Mouse (Mus musculus) C2C12 (cell line): Measurements from ENCODE around the gene Manbal. TPM values are rescaled to one million over a fixed set of nuclear protein-coding genes. Genes with fewer than 3 reads are reported as not detected.
A peak's percentile ranks its signal among the peaks of the same experiment; 100 is the strongest.

Source experiments
- H3K27me3 ChIP-seq: one replicate; pipeline ENCODE4 v1.6.1; 2011; ENCODE audit not compliant: control insufficient read depth, insufficient read depth, insufficient read length
- H3K36me3 ChIP-seq: one replicate; pipeline ENCODE4 v1.6.1; 2011; ENCODE audit not compliant: control insufficient read depth, insufficient read depth
- H3K4me3 ChIP-seq: one replicate; pipeline ENCODE4 v1.5.1; 2011; ENCODE audit warnings: mild to moderate bottlenecking, control low read depth; ENCODE audit not compliant: poor library complexity, insufficient read depth, severe bottlenecking
- H3K79me2 ChIP-seq: one replicate; pipeline ENCODE4 v1.6.1; 2011; ENCODE audit not compliant: control insufficient read depth, insufficient read depth
- H3K79me3 ChIP-seq: one replicate; pipeline ENCODE4 v1.6.1; 2011; ENCODE audit warnings: low read depth, control low read depth
- H3ac ChIP-seq: one replicate; pipeline ENCODE3; 2011; ENCODE audit warnings: low read depth; ENCODE audit not compliant: control insufficient read depth, insufficient read length
- CEBPB ChIP-seq: IDR thresholded peaks from one replicate; pipeline ENCODE4 v1.6.1; 2011; ENCODE audit warnings: low read depth, mild to moderate bottlenecking, control low read depth, moderate library complexity
- CTCF ChIP-seq: IDR thresholded peaks from one replicate; pipeline ENCODE4 v1.5.1; 2011; ENCODE audit not compliant: control insufficient read depth, insufficient read depth, insufficient read length
- FOSL1 ChIP-seq: IDR thresholded peaks from one replicate; pipeline ENCODE4 v1.8.0; 2011; ENCODE audit warnings: mild to moderate bottlenecking, low read length; ENCODE audit not compliant: poor library complexity, insufficient read depth, severe bottlenecking
- MAX ChIP-seq: IDR thresholded peaks from one replicate; pipeline ENCODE4 v1.6.1; 2011; ENCODE audit warnings: mild to moderate bottlenecking, control low read depth
- MYOD1 ChIP-seq: IDR thresholded peaks from one replicate; pipeline ENCODE4 v1.6.1; 2011; ENCODE audit warnings: low read depth; ENCODE audit not compliant: control insufficient read depth, insufficient read length
- MYOG ChIP-seq: IDR thresholded peaks from one replicate; pipeline ENCODE4 v1.6.1; 2011; ENCODE audit not compliant: control insufficient read depth, insufficient read length; ENCODE audit errors: extremely low read depth
- USF1 ChIP-seq: IDR thresholded peaks from one replicate; pipeline ENCODE4 v1.6.1; 2011; ENCODE audit warnings: low read depth, mild to moderate bottlenecking, control low read depth, moderate library complexity
- long read RNA-seq, 2 experiments: library from polyadenylated mRNA; unstranded; transcript quantifications; one replicate each; pipeline ENCODE4 v2.0.0; 2019 to 2020
- polyA plus RNA-seq: library from polyadenylated mRNA; unstranded; fragments of >200 nt; fragmentation: generic; extraction: Trizol; gene quantifications from one replicate; pipeline ENCODE4 v1.2.1, GENCODE M21; 2012; ENCODE audit warnings: missing spikeins

Manbal gene
- polyA plus RNA-seq, result 51.1 TPM
- long read RNA-seq, experiment 1, transcript Manbal-201 (3 exons, 1,107 nt), result major isoform, 52 of 105 reads
- long read RNA-seq, experiment 1, partial matches to known transcripts, result 49 of 105 reads
- long read RNA-seq, experiment 1, other reads (novel, unspliced or antisense), result 4 of 105 reads
- long read RNA-seq, experiment 2, transcript Manbal-201 (3 exons, 1,107 nt), result major isoform, 32 of 48 reads
- long read RNA-seq, experiment 2, partial matches to known transcripts, result 7 of 48 reads
- long read RNA-seq, experiment 2, other reads (novel, unspliced or antisense), result 9 of 48 reads

DNA sequence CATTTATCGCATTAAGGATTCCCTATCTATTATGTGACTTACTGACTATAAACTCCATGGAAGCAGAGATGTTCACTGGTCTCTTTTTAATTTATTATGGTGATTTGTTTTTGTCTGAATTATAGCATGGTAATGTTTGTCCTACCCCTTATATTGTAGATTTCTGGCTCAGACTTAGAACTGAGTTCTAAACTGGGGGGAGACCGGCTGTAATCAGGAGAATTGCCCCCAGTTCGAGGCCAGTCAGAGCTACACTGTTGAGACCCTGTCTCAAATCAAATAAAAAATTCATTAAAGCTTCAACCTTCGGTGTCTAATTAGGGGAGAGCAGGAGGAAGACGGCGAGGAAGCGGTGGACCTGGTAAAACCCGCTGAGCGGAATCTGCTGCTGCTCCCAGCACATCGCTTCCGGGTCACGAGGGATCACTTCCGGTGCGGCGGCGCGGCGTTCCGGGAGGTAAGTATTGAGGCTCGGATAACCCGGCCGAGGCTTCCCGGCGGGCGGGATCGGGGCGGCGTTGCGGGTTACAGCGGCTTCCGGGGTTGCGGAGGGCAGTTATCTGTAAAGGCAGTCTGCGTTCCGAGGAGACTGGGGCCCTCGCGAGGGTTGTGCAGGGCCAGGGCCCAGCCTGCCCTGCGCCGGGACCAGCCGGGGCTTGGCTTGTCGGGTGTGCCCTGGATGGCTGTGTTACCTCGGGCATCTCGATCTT is at the start of gene Manbal:
TSS of gene Manbal (plus strand) at position 411 of the 710 bp plus-strand sequence.
- H3K27me3 ChIP-seq, result no peaks in the 10 kb centered on the region
- TF ChIP-seq MAX (peak; percentile 82), CEBPB (no peak)
- H3K36me3 ChIP-seq, result peaks cover 24% of the 10 kb centered on the region
- H3K79me3 ChIP-seq, result peaks cover 45% of the 10 kb centered on the region
- H3ac ChIP-seq, result peak within 1 kb of the TSS; percentile 95
- peak within 1 kb of the TSS; percentile 81 for H3K4me3 ChIP-seq
- peaks cover 52% of the 10 kb centered on the region for H3K79me2 ChIP-seq

DNA sequence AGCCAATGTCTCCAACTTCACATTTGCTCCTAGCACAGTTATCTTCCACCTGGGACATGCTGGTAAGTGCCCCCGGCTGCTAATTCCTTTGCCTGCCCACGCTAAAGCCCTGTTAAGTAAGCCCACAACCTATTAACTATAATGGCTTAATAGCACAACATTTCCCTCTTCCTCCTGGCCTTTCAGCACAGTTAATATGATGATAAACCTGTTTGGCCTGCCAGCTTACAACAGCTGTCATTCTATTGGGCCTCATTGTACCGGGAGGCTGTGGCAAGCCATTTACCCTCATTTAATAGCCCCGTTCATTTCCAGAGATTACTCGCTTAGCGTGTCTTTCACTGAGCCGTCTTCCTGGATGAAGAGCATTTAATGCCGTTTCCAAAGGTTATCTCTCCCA is 47.3 kb upstream of the Manbal start:
- no peak overlapping the region for H3ac ChIP-seq
- peaks cover 89% of the 10 kb centered on the region for H3K36me3 ChIP-seq
- H3K27me3 ChIP-seq, result no peaks in the 10 kb centered on the region
- no peaks in the 10 kb centered on the region for H3K79me2 ChIP-seq
- no peaks in the 10 kb centered on the region for H3K79me3 ChIP-seq
- no peak for TF ChIP-seq MAX
- no peak for TF ChIP-seq CTCF
- TF ChIP-seq MYOD1, result no peak
- TF ChIP-seq FOSL1, result no peak
- TF ChIP-seq USF1, result no peak
- no peak for TF ChIP-seq MYOG
- no peak for TF ChIP-seq CEBPB
- H3K4me3 ChIP-seq, result no peak overlapping the region

DNA sequence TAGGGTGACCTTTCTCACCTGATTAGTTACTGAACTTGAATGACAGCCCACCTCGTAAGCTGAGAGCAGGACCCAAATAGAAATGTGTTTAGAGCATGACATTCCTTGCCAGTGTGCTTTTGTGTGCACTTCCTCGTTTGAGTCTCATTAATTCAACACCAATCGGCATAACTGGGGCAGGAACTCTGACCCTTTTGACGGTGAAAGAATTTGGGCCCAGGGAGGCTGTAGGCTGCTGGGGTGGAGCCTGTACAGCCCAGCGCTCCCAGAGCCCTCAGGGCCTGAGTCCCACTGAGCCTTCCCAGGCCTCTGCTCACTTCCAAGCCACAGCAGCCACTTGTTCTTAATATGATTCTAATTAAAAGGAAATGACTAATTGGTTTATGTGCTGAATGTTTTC is 46.5 kb upstream of the Manbal start:
- Histone ChIP-seq H3ac (no peak overlapping the region), H3K4me3 (no peak overlapping the region), H3K79me3 (no peaks in the 10 kb centered on the region), H3K36me3 (peaks cover 89% of the 10 kb centered on the region), H3K27me3 (no peaks in the 10 kb centered on the region), H3K79me2 (no peaks in the 10 kb centered on the region)
- TF ChIP-seq MAX, result no peak
- TF ChIP-seq MYOG, result no peak
- TF ChIP-seq MYOD1, result no peak

DNA sequence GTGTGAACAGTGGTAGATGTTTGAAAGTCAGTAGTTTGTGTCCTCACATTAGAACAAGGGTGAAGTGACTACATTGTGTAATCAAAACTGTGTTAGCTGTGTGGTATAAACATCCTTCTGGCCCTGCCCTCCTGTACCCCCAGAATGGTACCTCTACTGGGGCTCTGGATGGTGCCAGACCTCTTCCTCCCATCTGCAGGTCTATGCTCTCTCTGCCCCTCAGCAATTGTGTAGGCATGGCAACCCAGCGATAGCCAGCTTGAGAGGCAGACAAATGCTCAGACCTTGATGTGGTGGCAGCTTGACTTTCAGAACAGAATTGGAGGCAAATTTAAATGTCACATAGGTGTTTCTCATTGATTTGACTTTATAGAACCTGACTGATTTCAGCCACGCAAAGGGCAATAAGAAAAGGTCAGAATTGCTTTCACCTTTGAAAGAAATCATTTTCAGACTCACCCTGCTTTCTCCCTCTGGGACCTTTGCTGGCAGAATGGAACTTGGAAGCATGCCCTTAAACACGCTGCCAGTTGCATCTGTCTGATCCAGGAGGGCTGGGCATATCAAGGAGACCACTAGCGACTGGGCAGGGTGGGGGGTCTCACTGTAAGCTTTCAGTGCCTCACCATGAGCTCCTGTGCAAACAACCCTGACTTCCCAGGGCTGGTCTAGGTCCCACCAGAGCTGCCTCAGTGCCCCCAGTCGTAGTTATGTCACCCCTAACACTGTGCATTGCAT is 45.2 kb upstream of the Manbal start:
- H3K79me2 ChIP-seq, result no peaks in the 10 kb centered on the region
- TF ChIP-seq MYOD1, result no peak
- no peak for TF ChIP-seq FOSL1
- TF ChIP-seq MAX, result no peak
- TF ChIP-seq CEBPB, result no peak
- TF ChIP-seq CTCF, result no peak
- no peak for TF ChIP-seq MYOG
- TF ChIP-seq USF1, result no peak
- peaks cover 88% of the 10 kb centered on the region for H3K36me3 ChIP-seq

DNA sequence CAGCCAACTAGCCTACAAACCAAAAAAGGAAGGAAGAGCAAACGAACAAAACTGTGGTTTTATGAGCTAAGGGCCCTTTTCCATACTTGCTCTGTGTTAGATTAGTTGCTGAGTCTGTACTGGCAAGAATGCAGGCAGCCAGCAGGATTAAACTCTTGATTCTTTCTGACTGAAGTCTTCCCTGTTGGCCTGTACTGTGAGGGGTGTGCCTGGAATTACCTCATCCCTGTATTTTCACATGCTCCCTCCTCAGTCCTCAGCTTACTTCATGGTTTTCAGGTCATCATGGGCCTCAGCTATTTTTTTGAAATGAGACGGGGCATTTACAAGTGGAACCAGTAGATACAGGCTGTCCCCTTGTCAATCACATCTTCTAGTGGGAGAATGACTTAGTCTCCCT is 42.2 kb upstream of the Manbal start:
- Histone ChIP-seq H3K36me3 (peaks cover 79% of the 10 kb centered on the region), H3K79me3 (no peaks in the 10 kb centered on the region), H3K79me2 (no peaks in the 10 kb centered on the region), H3ac (no peak overlapping the region), H3K4me3 (no peak overlapping the region), H3K27me3 (no peaks in the 10 kb centered on the region)
- TF ChIP-seq USF1 (no peak), CTCF (no peak), FOSL1 (no peak)

More for the DNA sequence above, 45.2 kb upstream of the Manbal start:
- Histone ChIP-seq H3K27me3 (no peaks in the 10 kb centered on the region), H3K4me3 (no peak overlapping the region), H3K79me3 (no peaks in the 10 kb centered on the region), H3ac (no peak overlapping the region)
